Mouse (Mus musculus): ENCODE measurements around the gene Nfyb.

GRCm38 (mm10) chr10:82758878-82759277 is 5.1 kb downstream of the Nfyb start:
- no peak for TF ChIP-seq POLR2A (IDR thresholded peaks at IDR 0.05; ENCODE audit: control insufficient read depth, extremely low read depth, insufficient read depth, low read length, poor library complexity)
- TF ChIP-seq CTCF (IDR thresholded peaks at IDR 0.05; ENCODE audit: borderline replicate concordance, control insufficient read depth, extremely low read depth, insufficient read depth, low read length, poor library complexity) = no peak
